Mouse (Mus musculus): Measurements from ENCODE around the gene Trmu.
A peak's percentile ranks its signal among the peaks of the same experiment; 100 is the strongest.

Trmu gene

GRCm38 (mm10) chr15:85897113-85897512 is 18.0 kb downstream of the Trmu start:
- DNase-seq (ENCODE audit: low spot score), result no peak

- no peak for DNase-seq (ENCODE audit: low spot score)
These were observed 20.3 kb downstream of the Trmu start for GRCm38 (mm10) chr15:85899396-85899795.

- no peak for DNase-seq (ENCODE audit: low spot score)
These were observed 21.2 kb downstream of the Trmu start for GRCm38 (mm10) chr15:85900318-85900717.

GRCm38 (mm10) chr15:85900801-85901200 is 21.7 kb downstream of the Trmu start:
- DNase-seq (ENCODE audit: low spot score), result no peak

- DNase-seq (ENCODE audit: low spot score), result no peak
These were observed 23.4 kb downstream of the Trmu start for GRCm38 (mm10) chr15:85902505-85902904.

GRCm38 (mm10) chr15:85903826-85904225 is 24.7 kb downstream of the Trmu start:
- no peak for DNase-seq (ENCODE audit: low spot score)

GRCm38 (mm10) chr15:85908660-85909491 is 29.8 kb downstream of the Trmu start:
- no peak for DNase-seq (ENCODE audit: low spot score)

GRCm38 (mm10) chr15:85909492-85909829 is 30.3 kb downstream of the Trmu start:
- no peak for DNase-seq (ENCODE audit: low spot score)

DNA sequence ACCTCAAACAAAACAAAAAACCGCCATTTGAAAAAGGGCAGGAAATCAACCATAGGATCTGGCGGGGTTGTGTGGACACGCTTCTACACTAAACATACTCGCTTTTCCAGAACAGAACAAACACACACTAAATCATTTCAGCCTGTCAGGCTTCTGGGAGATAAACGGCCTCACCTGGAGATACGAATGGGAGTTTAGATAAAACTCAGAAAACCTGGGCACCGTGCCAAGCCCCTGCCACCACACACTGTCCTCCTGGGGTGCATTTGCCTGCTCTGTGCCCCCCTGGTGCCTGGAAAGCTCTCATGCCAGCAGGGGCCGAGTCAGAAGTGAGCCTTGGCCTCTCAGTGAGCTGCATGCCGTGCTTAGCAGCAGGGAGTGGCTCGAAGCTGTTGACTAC is 30.8 kb downstream of the Trmu start:
- no peak for DNase-seq (ENCODE audit: low spot score)

- DNase-seq (ENCODE audit: low spot score), result peak; percentile 7
These were observed 34.5 kb downstream of the Trmu start for GRCm38 (mm10) chr15:85913605-85914004.

GRCm38 (mm10) chr15:85919191-85919891 is 40.2 kb downstream of the Trmu start:
- no peak for DNase-seq (ENCODE audit: low spot score)

DNA sequence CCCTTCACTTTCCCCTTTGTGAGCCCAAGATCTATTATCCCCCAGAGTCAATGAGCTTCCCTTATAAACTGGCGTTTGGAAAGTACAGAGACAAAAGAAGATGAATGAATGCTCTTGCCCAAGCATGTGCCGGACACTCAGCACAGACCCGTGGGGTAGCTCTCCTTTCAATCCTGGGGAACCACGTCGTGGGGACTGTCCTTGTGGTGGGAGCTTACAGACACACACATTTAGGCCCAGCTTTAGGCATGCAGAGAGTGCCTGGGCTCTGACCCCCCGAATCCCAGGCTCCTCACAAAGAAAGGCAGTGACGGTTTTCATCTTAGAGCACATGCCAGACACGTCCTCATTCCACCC is 40.8 kb downstream of the Trmu start:
- DNase-seq (ENCODE audit: low spot score), result no peak

DNA sequence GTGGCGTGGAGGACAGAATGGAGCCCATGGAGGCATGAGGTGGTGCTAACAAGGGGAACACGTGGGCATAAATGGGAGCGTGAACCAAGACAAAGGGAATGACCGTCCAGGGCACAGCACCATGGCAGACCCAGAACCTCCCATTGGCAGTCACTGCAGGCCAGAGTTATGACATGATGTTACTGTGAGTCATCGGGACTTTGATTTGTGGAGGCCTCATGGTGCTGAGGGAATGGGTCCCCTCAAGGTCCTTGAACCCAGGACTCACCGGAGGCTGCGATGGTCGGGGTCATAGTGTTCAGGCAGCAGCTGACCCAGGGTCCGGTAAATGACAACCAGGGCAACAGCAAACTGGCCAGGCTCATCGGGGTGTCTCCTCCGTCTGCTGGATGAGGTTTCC is 42.7 kb downstream of the Trmu start:
- no peak for DNase-seq (ENCODE audit: low spot score)

- no peak for DNase-seq (ENCODE audit: low spot score)
These were observed 49.0 kb downstream of the Trmu start for GRCm38 (mm10) chr15:85928161-85928560.

DNA sequence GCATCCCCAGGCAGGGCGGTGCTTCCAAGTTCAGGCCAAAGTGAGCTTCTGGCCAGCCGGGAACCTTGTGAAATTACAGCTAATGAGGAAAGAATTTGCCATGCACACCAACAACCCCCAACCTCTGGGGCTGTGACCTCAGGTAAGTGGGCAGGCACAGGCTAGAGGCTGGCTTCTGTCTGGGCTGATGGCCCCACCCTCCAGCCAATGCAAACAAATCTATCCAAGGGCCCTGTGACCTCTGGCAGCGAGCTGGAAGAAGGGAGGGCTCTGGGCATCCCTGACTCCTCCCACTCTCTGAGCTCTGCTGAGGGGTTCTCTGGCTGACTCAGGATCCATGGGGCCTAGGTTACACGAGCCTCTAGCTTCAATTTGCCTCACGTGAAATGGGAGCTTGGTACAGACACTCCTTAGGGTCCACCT is 56.5 kb downstream of the Trmu start:
- DNase-seq (ENCODE audit: low spot score), result no peak
